Mouse (Mus musculus) bone marrow macrophage, adult 2 months (primary cell): ENCODE results near the gene Gm13697.

Experiments
- CTCF ChIP-seq: IDR thresholded peaks from 2 replicates; pipeline ENCODE4 v1.5.1; 2012; ENCODE audit warnings: low read depth, mild to moderate bottlenecking, low read length, moderate library complexity
- POLR2A ChIP-seq: IDR thresholded peaks from 2 replicates; pipeline ENCODE4 v1.6.1; 2012; ENCODE audit warnings: mild to moderate bottlenecking, low read depth, low read length, borderline replicate concordance

DNA sequence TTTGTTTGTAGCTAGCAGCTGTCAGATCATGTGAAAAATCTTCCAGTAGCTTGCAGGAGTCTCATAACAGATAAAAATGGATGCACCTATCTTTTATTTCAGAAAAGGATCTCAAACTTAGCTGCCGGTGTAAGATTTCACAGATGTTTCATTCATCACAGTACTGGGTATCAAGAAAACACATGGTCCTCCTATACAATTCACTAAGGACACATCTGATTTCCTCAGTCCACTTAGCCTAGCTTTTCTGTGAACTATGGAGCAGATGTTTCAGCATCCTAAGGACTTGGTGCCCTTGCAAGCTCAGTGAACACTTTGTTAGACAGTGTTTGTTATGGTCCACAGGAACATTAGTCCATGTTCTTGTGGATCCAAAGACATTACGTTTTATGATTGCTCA, 38.8 kb downstream of the Gm13697 start:
- TF ChIP-seq POLR2A (no peak), CTCF (no peak)
